Mouse (Mus musculus) thymus, postnatal 4 days (tissue): ENCODE data around the gene Foxo1.

Experiments used
- DNase-seq: peaks from one replicate; pipeline ENCODE4 v3.0.0; 2021

Foxo1 gene

DNA sequence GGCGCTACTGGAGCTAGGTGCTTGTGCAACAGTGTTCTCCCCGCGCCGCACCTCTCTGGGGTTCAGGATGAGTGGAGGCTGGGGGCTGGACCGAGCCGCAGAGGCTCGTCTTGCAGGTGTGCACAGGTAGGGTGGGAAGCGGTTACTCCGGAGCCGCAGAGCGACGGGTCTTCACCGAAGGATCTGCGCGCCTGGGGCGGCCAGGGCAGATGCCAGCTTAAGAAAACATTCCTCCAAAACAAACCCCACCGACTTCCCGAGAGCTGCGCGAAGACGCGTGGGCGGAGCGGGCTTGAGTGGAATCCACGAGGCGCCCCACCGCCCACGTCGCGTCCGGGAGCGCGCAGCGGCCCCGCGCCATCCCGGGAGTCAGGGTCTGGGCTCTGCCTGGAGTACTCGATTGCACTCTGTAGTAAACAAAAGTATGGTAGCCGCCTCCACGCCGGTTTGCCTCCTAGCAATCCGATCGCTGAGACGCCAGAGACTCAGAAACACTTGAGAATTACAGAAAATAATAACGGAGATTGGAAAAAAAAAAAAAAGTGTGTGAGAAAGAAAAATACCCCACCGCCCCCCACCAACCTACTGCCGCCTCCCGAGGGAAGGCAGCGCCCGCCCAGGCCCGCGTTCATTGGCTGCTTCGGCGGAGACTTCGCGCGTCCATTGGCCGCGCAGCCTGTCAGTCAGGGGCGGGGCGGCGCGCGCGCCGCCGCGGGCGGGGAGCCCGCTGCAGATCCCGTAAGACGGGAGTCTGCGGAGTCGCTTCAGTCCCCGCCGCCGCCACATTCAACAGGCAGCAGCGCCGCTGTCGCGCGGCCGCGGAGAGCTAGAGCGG is at the start of gene Foxo1:
Gene Foxo1 (plus strand): TSS at position 685 of the 835 bp plus-strand sequence.
- DNase-seq: peak; percentile 94

DNA sequence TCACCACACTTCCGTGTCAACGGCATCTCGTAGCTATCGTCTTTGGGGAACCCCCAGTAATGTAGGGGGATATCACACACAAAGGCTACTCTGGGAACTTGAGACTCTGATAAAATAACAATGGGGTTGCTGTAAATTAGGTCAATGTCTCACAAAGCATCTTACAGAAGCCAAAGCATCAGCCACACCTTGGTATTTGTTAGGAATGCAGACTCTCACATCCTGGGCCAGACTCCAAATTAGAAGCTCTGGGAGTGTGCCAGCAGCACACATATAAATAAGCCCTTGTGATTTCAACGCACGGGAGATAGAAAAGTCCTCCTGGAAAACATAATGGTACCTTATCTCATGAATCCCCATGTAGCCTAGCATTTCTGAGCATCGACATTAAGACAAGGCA is 49.3 kb upstream of the Foxo1 start:
- no peak for DNase-seq

DNA sequence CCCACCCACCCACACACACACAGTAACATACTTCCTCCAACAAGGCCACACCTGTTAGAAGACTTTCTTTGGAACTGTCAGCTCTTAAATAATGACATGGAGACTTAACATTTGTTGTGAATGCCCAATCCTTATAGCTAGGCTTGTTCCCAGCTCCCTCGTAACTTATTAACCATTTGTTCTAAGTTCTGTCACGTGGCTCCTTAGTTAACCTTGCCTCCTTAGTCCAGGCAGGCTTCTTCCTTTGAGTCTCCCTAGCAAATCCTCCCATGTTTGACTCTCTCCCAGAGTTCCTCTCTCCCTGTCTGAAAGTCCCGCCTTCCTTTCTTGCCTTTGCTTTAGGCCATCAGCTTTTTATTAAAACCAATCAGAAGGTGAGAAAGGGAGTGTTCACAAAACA is 47.1 kb upstream of the Foxo1 start:
- DNase-seq: no peak

GRCm38 (mm10) chr3:52221931-52222330 is 46.2 kb upstream of the Foxo1 start:
- DNase-seq: no peak

DNA sequence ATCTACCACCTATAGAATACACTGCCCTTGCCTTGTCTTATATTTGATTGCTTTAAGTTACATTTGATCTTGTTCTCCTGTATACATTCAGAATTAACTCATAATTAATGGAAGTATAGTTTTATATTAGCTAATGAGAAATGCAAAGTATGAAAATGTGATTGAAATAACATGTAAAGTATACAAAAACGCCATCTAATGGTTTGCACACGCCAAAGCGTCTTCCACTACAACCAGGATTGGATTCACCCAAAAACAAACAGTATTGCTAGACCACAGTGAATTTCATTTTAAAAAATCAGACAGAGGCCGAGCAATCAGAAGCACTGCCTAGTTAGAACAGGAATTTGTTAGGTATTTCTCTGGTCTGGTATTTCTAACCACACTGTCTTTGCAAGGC is 31.6 kb upstream of the Foxo1 start:
- DNase-seq: no peak

DNA sequence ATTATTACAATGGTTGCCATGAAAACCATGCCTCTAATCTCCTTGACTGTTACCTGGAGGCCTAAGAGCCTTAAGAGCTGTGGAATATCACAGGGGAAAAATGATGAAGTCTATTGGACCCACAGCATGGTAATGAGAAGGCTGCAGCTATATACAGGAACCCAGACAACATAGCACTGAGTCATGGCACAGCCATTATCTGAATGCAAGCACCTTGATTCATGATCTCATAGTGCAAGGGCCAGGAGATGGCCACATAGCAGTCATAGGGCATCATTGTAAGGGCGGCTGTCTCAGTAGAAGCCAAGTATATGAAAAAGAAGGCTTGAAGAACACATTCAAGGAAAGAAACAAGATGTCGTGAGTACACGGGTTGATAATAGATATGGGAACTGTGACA is 31.0 kb upstream of the Foxo1 start:
- no peak for DNase-seq

DNA sequence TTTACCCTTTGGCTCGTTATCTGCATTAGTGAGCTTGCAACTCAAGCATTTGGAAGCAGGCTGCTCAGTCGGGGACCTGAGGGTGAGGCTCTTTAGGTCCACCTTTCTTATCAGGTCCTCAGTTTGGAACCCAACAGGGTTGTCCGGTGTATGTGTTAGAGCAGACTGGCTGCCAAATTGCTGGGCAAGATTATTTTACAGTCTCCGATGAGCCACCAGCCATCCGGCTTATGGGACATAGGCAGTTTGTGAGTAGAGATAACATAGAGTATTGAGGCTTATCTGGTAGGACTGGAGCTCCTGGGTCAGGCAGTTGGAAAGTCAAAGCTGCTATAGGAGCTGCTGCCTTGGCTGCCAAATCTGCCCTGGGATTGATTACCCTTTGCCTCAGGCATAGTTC is 27.1 kb upstream of the Foxo1 start:
- DNase-seq: no peak

- DNase-seq: peak; percentile 78
These were observed 25.6 kb upstream of the Foxo1 start for GRCm38 (mm10) chr3:52242457-52243105.

GRCm38 (mm10) chr3:52243271-52244021 is 24.7 kb upstream of the Foxo1 start:
- DNase-seq: peak; percentile 73

GRCm38 (mm10) chr3:52245996-52246830 is 21.9 kb upstream of the Foxo1 start:
- DNase-seq: no peak

GRCm38 (mm10) chr3:52251184-52251583 is 17.0 kb upstream of the Foxo1 start:
- DNase-seq: no peak

DNA sequence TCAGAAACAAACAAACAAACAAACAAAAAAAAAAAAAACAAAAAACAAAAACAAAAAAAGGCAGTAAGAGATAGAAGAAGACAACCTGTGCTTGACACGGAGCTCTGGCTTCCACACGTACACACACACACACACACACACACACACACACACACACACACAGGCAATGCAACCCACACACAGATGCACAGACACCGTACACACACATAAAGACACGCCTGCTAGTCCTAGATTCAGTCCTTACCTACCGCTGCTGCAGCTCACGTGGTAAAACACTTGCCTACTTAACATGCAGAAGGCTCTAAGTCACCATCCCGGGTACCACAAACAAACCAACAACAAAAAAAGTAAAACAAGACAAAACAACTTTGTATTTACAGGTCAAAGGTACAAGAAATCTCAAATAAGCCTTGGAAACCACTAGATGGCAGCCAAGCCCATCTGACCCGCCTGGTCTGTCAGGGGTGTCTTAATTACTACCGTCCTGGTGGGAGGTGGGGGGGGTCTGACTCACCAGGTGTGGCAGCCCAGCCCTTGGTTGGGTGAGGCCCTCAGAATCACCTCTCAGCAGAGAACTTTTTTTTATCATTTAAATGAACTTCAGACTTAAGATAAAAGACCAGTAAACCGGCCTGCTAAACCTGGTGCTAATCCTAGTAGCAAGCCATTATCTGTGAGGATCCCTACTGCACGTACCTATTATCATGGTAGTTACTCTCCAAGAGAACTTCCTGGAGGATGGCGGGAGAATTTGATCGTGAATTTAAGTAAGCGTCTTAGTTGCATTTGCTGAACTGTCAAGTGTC is 14.3 kb upstream of the Foxo1 start:
- DNase-seq: peak; percentile 65

GRCm38 (mm10) chr3:52254496-52254895 is 13.6 kb upstream of the Foxo1 start:
- no peak for DNase-seq

GRCm38 (mm10) chr3:52257782-52258441 is 10.2 kb upstream of the Foxo1 start:
- peak; percentile 71 for DNase-seq

DNA sequence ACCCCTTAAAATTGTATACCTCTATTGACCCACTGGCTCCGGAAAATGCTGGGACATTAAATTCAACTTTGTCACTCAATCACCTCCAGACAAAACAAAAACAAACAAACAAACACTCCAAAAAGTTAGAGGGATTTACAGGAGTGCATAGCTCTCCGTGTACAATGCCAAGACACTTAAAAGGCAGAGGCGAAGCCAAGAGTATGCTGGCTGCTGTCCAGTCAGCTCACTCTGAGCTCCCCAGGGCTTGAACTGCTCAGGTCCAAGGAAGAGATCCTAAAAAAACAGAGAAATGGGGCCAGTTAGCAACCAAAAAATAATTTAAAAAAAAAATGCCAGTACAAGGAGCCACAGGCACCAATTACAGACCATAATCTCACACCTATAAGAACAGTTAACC is 9.6 kb upstream of the Foxo1 start:
- DNase-seq: no peak

DNA sequence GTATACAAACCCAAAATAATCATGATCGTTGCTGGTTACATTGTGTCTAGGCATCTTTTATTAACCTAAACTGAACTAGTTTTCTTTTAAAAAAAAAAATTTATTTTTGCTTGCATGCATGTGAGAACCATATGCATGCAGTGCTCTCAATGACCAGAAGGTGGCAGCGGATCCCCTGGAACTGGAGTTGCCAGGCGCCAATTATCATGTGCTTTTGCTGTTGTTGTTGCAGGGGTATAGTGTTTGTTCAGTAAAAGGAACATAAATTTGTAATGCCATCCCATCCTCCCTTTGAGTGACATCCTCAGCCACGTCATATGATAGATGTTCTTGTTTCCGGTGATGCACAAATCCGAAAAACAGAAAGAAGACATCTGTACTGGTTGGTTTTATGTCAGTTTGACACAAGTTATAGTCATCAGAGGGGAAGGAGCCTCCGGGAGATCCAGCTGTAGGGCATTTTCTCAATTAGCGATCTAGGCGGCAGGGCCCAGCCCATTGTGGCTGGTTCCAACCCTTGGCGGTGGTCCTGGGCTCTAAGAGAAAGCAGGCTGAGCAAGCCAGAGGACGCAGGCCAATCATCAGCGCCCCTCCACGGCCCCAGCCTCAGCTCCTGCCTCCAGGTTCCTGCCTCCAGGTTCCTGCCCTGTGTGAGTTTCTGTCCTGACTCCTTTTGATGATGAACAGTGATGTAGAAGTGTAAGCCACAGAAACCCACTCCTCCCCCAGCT is 5.5 kb upstream of the Foxo1 start:
- DNase-seq: peak; percentile 92

- no peak for DNase-seq
These were observed 3.8 kb upstream of the Foxo1 start for GRCm38 (mm10) chr3:52264354-52264753.

- no peak for DNase-seq
These were observed 1.5 kb upstream of the Foxo1 start for GRCm38 (mm10) chr3:52266606-52267160.

GRCm38 (mm10) chr3:52267293-52267651 is 864 bp upstream of the Foxo1 start:
- peak; percentile 61 for DNase-seq

- DNase-seq: no peak
These were observed 276 bp downstream of the Foxo1 start for GRCm38 (mm10) chr3:52268487-52268736.
